Mouse (Mus musculus) common myeloid progenitor, adult 5-6 weeks (primary cell): ENCODE measurements around the gene Zfp748. TPM values are rescaled to one million over a fixed set of nuclear protein-coding genes. Genes with fewer than 3 reads are reported as not detected.
A peak's percentile ranks its signal among the peaks of the same experiment; 100 is the strongest.

Experiments
- ATAC-seq: replicated peaks from 2 replicates; pipeline ENCODE4 v1.8.0; 2016; ENCODE audit warnings: low read depth, mild to moderate bottlenecking, moderate TSS enrichment, inconsistent platforms; ENCODE audit not compliant: poor library complexity, severe bottlenecking
- total RNA-seq: library from RNA; stranded (forward); fragments of 200-1000, 187-1606 nt; gene quantifications from 2 replicates; pipeline ENCODE4 v1.2.3, GENCODE M21; 2017

Zfp748 gene
- 12.3 and 13.6 TPM in 2 replicates for total RNA-seq

- no peak for ATAC-seq
These were observed at the start of gene Zfp748 for GRCm38 (mm10) chr13:67553730-67554129. Gene Zfp748 (minus strand): TSS chr13:67553830.

- no peak for ATAC-seq
These were observed 19.1 kb upstream of the Zfp748 start for GRCm38 (mm10) chr13:67572591-67573189.

GRCm38 (mm10) chr13:67552505-67553346 lies 904 bp downstream of the Zfp748 start:
- peak; percentile 99 for ATAC-seq

GRCm38 (mm10) chr13:67545941-67546340 lies 7.7 kb downstream of the Zfp748 start:
- no peak for ATAC-seq

- ATAC-seq: no peak
These were observed 26.4 kb downstream of the Zfp748 start for GRCm38 (mm10) chr13:67527049-67527730.

- peak; percentile 99 for ATAC-seq
These were observed 27.7 kb downstream of the Zfp748 start, which contains the start of the genes Gm26965 and Zfp87 for GRCm38 (mm10) chr13:67525753-67526410. Gene Gm26965 (minus strand): TSS chr13:67526151. Gene Zfp87 (minus strand): TSS chr13:67526177.

GRCm38 (mm10) chr13:67500908-67501307 lies 52.7 kb downstream of the Zfp748 start:
- ATAC-seq: no peak

- peak; percentile 99 for ATAC-seq
These were observed 53.4 kb downstream of the Zfp748 start, which contains the start of gene Zfp58 for GRCm38 (mm10) chr13:67500084-67500719. Gene Zfp58 (minus strand): TSS chr13:67500555.

- no peak for ATAC-seq
These were observed 58.0 kb downstream of the Zfp748 start for GRCm38 (mm10) chr13:67495631-67496030.

Other genes starting within 250 kb of the Zfp748 start
- gene Zfp457, start 247.3 kb downstream of the Zfp748 start, total RNA-seq: 2.0 and 2.6 TPM in 2 replicates
- 5.1 and 10.4 TPM in 2 replicates for gene Zfp595, start 221.3 kb downstream of the Zfp748 start, total RNA-seq
- 0.92 and 8.2 TPM in 2 replicates for gene Gm28044, start 193.3 kb downstream of the Zfp748 start, total RNA-seq
- gene Zfp953, start 193.2 kb downstream of the Zfp748 start, total RNA-seq: 8.7 and 9.1 TPM in 2 replicates
- 4.4 TPM in 1 of 2 replicates, not detected in the other for gene Gm28041, start 178.1 kb downstream of the Zfp748 start, total RNA-seq
- gene Zfp456, start 178.0 kb downstream of the Zfp748 start, total RNA-seq: 4.3 and 4.4 TPM in 2 replicates
- gene Zfp429, start 154.0 kb downstream of the Zfp748 start, total RNA-seq: 5.3 and 6.3 TPM in 2 replicates
- gene Zfp459, start 132.4 kb downstream of the Zfp748 start, total RNA-seq: 1.2 and 6.1 TPM in 2 replicates
- gene Zfp874a, start 102.2 kb downstream of the Zfp748 start, total RNA-seq: 13.8 and 14.0 TPM in 2 replicates
- gene Zfp874b, start 69.6 kb downstream of the Zfp748 start, total RNA-seq: 10.3 and 15.4 TPM in 2 replicates
- 7.9 and 8.4 TPM in 2 replicates for gene Zfp58, start 53.3 kb downstream of the Zfp748 start, total RNA-seq
- gene Gm26965, start 27.7 kb downstream of the Zfp748 start, total RNA-seq: not detected in 2 replicates
- gene Zfp87, start 27.7 kb downstream of the Zfp748 start, total RNA-seq: 16.8 and 17.2 TPM in 2 replicates
- gene Zfp729b, start 55.9 kb upstream of the Zfp748 start, total RNA-seq: 27.2 and 27.6 TPM in 2 replicates
- gene Gm49345, start 83.9 kb upstream of the Zfp748 start, total RNA-seq: not detected in 2 replicates
- gene Zfp729a, start 84.0 kb upstream of the Zfp748 start, total RNA-seq: 15.5 and 18.8 TPM in 2 replicates
- gene Zfp738, start 133.2 kb upstream of the Zfp748 start, total RNA-seq: 25.2 and 26.0 TPM in 2 replicates
- 14.5 and 21.5 TPM in 2 replicates for gene Zfp65, start 175.3 kb upstream of the Zfp748 start, total RNA-seq
- 2.4 and 8.6 TPM in 2 replicates for gene Zfp85, start 201.4 kb upstream of the Zfp748 start, total RNA-seq
- 3.0 and 3.2 TPM in 2 replicates for gene Zfp493, start 225.9 kb upstream of the Zfp748 start, total RNA-seq